Mouse (Mus musculus): ENCODE measurements around the gene F2r. TPM values are rescaled to one million over a fixed set of nuclear protein-coding genes. Genes with fewer than 3 reads are reported as not detected.

Gene F2r
- polyA plus RNA-seq, 1 experiment from 2014 or later, result 134 TPM

GRCm38 (mm10) chr13:95635301-95635700 lies 17.0 kb upstream of the F2r start:
- Histone ChIP-seq H3K4me1 (ENCODE audit: insufficient read depth, low read depth, low read length) (peaks cover 11% of the 10 kb centered on the region; the same call in 1 of the 2 replicates), H3K9me3 (ENCODE audit: low read length) (no peaks in the 10 kb centered on the region), H3K36me3 (ENCODE audit: insufficient read depth, low read length) (no peaks in the 10 kb centered on the region), H3K4me3 (ENCODE audit: low read depth, low read length) (no peak overlapping the region), H3K27me3 (replicated peaks; ENCODE audit: insufficient read depth, low read length) (no peaks in the 10 kb centered on the region), H3K27ac (ENCODE audit: low read length) (no peak overlapping the region), H3K4me2 (replicated peaks; ENCODE audit: low read depth, low read length) (no peak overlapping the region), H3K9ac (replicated peaks; ENCODE audit: low read depth) (no peak overlapping the region)
- TF ChIP-seq CTCF (IDR thresholded peaks at IDR 0.05) (no peak), EP300 (IDR thresholded peaks at IDR 0.05) (no peak)
- ATAC-seq (no peak), DNase-seq (ENCODE audit: low spot score) (no peak)
- WGBS, result 84% methylated on average over 12 of the region's 12 CpGs

- Histone ChIP-seq H3K9me3 (ENCODE audit: low read length) (no peaks in the 10 kb centered on the region), H3K4me1 (ENCODE audit: insufficient read depth, low read depth, low read length) (peaks cover 7% of the 10 kb centered on the region; the same call in 1 of the 2 replicates), H3K27ac (ENCODE audit: low read length) (peak overlapping the region; percentile 39), H3K9ac (replicated peaks; ENCODE audit: low read depth) (no peak overlapping the region), H3K4me2 (replicated peaks; ENCODE audit: low read depth, low read length) (no peak overlapping the region), H3K36me3 (ENCODE audit: insufficient read depth, low read length) (no peaks in the 10 kb centered on the region), H3K27me3 (replicated peaks; ENCODE audit: insufficient read depth, low read length) (no peaks in the 10 kb centered on the region), H3K4me3 (ENCODE audit: low read depth, low read length) (no peak overlapping the region)
- DNase-seq (ENCODE audit: low spot score), result no peak
- WGBS, result 0% methylated on average over 2 of the region's 2 CpGs
- TF ChIP-seq EP300 (IDR thresholded peaks at IDR 0.05), result no peak
- TF ChIP-seq CTCF (IDR thresholded peaks at IDR 0.05), result no peak
- ATAC-seq, result 0 out of 2 replicates have a peak, but pooled peaks have one; percentile 11
Measured at GRCm38 (mm10) chr13:95634451-95634850, 16.2 kb upstream of the F2r start.

- H3K27ac ChIP-seq (ENCODE audit: low read length), result peak overlapping the region; percentile 39
- no peak for DNase-seq (ENCODE audit: low spot score)
- peak; percentile 67 for ATAC-seq
- no peak overlapping the region for H3K4me2 ChIP-seq (replicated peaks; ENCODE audit: low read depth, low read length)
- TF ChIP-seq EP300 (IDR thresholded peaks at IDR 0.05) (peak; percentile 28; the same call in 1 of the 2 replicates), CTCF (IDR thresholded peaks at IDR 0.05) (no peak)
- no peaks in the 10 kb centered on the region for H3K27me3 ChIP-seq (replicated peaks; ENCODE audit: insufficient read depth, low read length)
- no peak overlapping the region for H3K9ac ChIP-seq (replicated peaks; ENCODE audit: low read depth)
- no peaks in the 10 kb centered on the region for H3K9me3 ChIP-seq (ENCODE audit: low read length)
- peaks cover 6% of the 10 kb centered on the region; the same call in 1 of the 2 replicates for H3K4me1 ChIP-seq (ENCODE audit: insufficient read depth, low read depth, low read length)
- 33% methylated on average over 2 of the region's 2 CpGs for WGBS
- H3K4me3 ChIP-seq (ENCODE audit: low read depth, low read length), result no peak overlapping the region
- no peaks in the 10 kb centered on the region for H3K36me3 ChIP-seq (ENCODE audit: insufficient read depth, low read length)
Measured at GRCm38 (mm10) chr13:95633384-95633783, 15.1 kb upstream of the F2r start.

GRCm38 (mm10) chr13:95632144-95632543 lies 13.9 kb upstream of the F2r start:
- Histone ChIP-seq H3K4me1 (ENCODE audit: insufficient read depth, low read depth, low read length) (peaks cover 3% of the 10 kb centered on the region; the same call in 1 of the 2 replicates), H3K4me2 (replicated peaks; ENCODE audit: low read depth, low read length) (no peak overlapping the region), H3K9me3 (ENCODE audit: low read length) (no peaks in the 10 kb centered on the region), H3K4me3 (ENCODE audit: low read depth, low read length) (no peak overlapping the region), H3K27ac (ENCODE audit: low read length) (no peak overlapping the region), H3K36me3 (ENCODE audit: insufficient read depth, low read length) (no peaks in the 10 kb centered on the region), H3K9ac (replicated peaks; ENCODE audit: low read depth) (no peak overlapping the region), H3K27me3 (replicated peaks; ENCODE audit: insufficient read depth, low read length) (no peaks in the 10 kb centered on the region)
- WGBS, result 65% methylated on average over 6 of the region's 6 CpGs
- DNase-seq (ENCODE audit: low spot score) (no peak), ATAC-seq (no peak; the same call in 1 of the 2 replicates)
- TF ChIP-seq CTCF (IDR thresholded peaks at IDR 0.05) (no peak), EP300 (IDR thresholded peaks at IDR 0.05) (no peak)

DNA sequence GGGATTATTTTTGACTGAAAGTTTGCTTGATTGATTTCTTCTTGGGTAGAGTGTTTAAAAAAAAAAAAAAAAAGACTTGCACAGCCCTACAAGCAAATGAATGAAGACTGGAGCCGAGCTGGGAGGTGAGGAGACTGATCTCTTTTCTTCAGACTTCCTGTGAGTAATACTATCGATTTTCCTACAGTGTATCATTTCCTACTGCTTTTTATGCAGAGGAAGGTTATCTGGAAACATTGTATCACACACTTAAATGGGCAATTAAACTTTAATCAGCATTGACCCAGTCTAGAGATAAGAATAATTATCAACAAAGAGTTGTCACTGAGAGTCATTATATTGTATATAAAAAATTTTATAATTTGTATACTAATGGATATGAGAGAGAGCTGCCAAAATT lies 12.5 kb upstream of the F2r start:
- no peak for ATAC-seq
- 52% methylated on average over 2 of the region's 2 CpGs for WGBS

GRCm38 (mm10) chr13:95629751-95630150 lies 11.5 kb upstream of the F2r start:
- no peak overlapping the region for H3K27ac ChIP-seq (ENCODE audit: low read length)
- no peak overlapping the region for H3K9ac ChIP-seq (replicated peaks; ENCODE audit: low read depth)
- DNase-seq (ENCODE audit: low spot score) (no peak), ATAC-seq (no peak)
- peaks cover 3% of the 10 kb centered on the region; the same call in 1 of the 2 replicates for H3K4me1 ChIP-seq (ENCODE audit: insufficient read depth, low read depth, low read length)
- 80% methylated on average over 9 of the region's 10 CpGs for WGBS
- H3K9me3 ChIP-seq (ENCODE audit: low read length), result no peaks in the 10 kb centered on the region
- H3K36me3 ChIP-seq (ENCODE audit: insufficient read depth, low read length), result no peaks in the 10 kb centered on the region
- TF ChIP-seq CTCF (IDR thresholded peaks at IDR 0.05) (no peak), EP300 (IDR thresholded peaks at IDR 0.05) (no peak)
- no peak overlapping the region for H3K4me3 ChIP-seq (ENCODE audit: low read depth, low read length)
- H3K4me2 ChIP-seq (replicated peaks; ENCODE audit: low read depth, low read length), result no peak overlapping the region
- no peaks in the 10 kb centered on the region for H3K27me3 ChIP-seq (replicated peaks; ENCODE audit: insufficient read depth, low read length)

More for the DNA sequence above, 12.5 kb upstream of the F2r start:
- no peaks in the 10 kb centered on the region for H3K9me3 ChIP-seq (ENCODE audit: low read length)
- no peak overlapping the region for H3K4me2 ChIP-seq (replicated peaks; ENCODE audit: low read depth, low read length)
- no peaks in the 10 kb centered on the region for H3K27me3 ChIP-seq (replicated peaks; ENCODE audit: insufficient read depth, low read length)
- H3K27ac ChIP-seq (ENCODE audit: low read length), result no peak overlapping the region
- no peaks in the 10 kb centered on the region for H3K36me3 ChIP-seq (ENCODE audit: insufficient read depth, low read length)
- no peak overlapping the region for H3K9ac ChIP-seq (replicated peaks; ENCODE audit: low read depth)
- TF ChIP-seq CTCF (IDR thresholded peaks at IDR 0.05) (no peak), EP300 (IDR thresholded peaks at IDR 0.05) (no peak)
- no peak overlapping the region for H3K4me3 ChIP-seq (ENCODE audit: low read depth, low read length)
- DNase-seq (ENCODE audit: low spot score), result no peak
- H3K4me1 ChIP-seq (ENCODE audit: insufficient read depth, low read depth, low read length), result peaks cover 3% of the 10 kb centered on the region; the same call in 1 of the 2 replicates

DNA sequence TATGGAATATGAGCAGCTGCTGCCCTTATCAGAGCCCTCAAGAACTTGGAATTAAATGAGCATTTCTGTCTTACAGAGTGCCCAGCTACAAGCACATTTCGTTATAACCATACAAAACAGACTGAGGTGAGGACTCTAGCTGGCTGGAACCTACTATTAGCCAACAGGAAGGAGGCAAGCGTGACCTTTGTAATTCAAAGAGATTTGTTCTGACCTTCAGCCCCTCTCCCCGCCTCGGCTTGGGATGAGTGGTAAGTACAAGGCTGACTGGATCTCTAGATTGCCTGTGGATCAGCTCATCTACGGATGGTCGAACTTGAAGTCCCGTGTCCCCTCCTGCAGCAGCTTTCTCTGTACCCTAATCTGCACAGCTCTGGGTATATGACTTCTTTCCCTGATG lies 8.4 kb upstream of the F2r start:
- no peak for ATAC-seq
- no peaks in the 10 kb centered on the region for H3K27me3 ChIP-seq (replicated peaks; ENCODE audit: insufficient read depth, low read length)
- TF ChIP-seq CTCF (IDR thresholded peaks at IDR 0.05) (no peak), EP300 (IDR thresholded peaks at IDR 0.05) (no peak)
- WGBS, result 73% methylated on average over 7 of the region's 7 CpGs
- H3K27ac ChIP-seq (ENCODE audit: low read length), result no peak overlapping the region
- DNase-seq (ENCODE audit: low spot score), result no peak
- H3K9ac ChIP-seq (replicated peaks; ENCODE audit: low read depth), result no peak overlapping the region
- H3K9me3 ChIP-seq (ENCODE audit: low read length), result no peaks in the 10 kb centered on the region
- H3K4me1 ChIP-seq (ENCODE audit: insufficient read depth, low read depth, low read length), result no peaks in the 10 kb centered on the region
- no peaks in the 10 kb centered on the region for H3K36me3 ChIP-seq (ENCODE audit: insufficient read depth, low read length)
- no peak overlapping the region for H3K4me3 ChIP-seq (ENCODE audit: low read depth, low read length)
- H3K4me2 ChIP-seq (replicated peaks; ENCODE audit: low read depth, low read length), result no peak overlapping the region

Measured in lung, postnatal 0 days (tissue).